Mouse (Mus musculus) midbrain, embryonic 13.5 days (tissue): ENCODE data around the gene Bcr. TPM values are rescaled to one million over a fixed set of nuclear protein-coding genes. Genes with fewer than 3 reads are reported as not detected.

ENCODE experiments used
- ATAC-seq: fragments of 200-750 bp; cut with Nextera tagmentation; 2 replicates; pipeline ENCODE4 v1.8.0; 2017; ENCODE audit warnings: mild to moderate bottlenecking, moderate TSS enrichment, moderate library complexity
- H3K27ac ChIP-seq: fragments of 300-500 bp; sonication (generic); 2 replicates; pipeline ENCODE4 v1.5.1; 2015; ENCODE audit warnings: inconsistent platforms, mild to moderate bottlenecking, moderate library complexity
- H3K27me3 ChIP-seq: fragments of 300-500 bp; sonication (generic); 2 replicates; pipeline ENCODE4 v1.6.1; 2015; ENCODE audit warnings: mild to moderate bottlenecking, inconsistent platforms
- H3K36me3 ChIP-seq: fragments of 300-500 bp; sonication (generic); 2 replicates; pipeline ENCODE4 v1.6.1; 2015; ENCODE audit warnings: mild to moderate bottlenecking, inconsistent platforms
- H3K4me1 ChIP-seq: fragments of 300-500 bp; sonication (generic); replicated peaks from 2 replicates; pipeline ENCODE4 v1.6.1; 2015; ENCODE audit warnings: inconsistent platforms
- H3K4me2 ChIP-seq: fragments of 300-500 bp; sonication (generic); replicated peaks from 2 replicates; pipeline ENCODE4 v1.6.1; 2015; ENCODE audit warnings: moderate library complexity, mild to moderate bottlenecking, inconsistent platforms
- H3K4me3 ChIP-seq: fragments of 300-500 bp; sonication (generic); replicated peaks from 2 replicates; pipeline ENCODE4 v1.5.1; 2015; ENCODE audit warnings: mild to moderate bottlenecking, inconsistent platforms
- H3K9ac ChIP-seq: fragments of 300-500 bp; sonication (generic); replicated peaks from 2 replicates; pipeline ENCODE4 v1.6.1; 2015; ENCODE audit warnings: mild to moderate bottlenecking, inconsistent platforms
- H3K9me3 ChIP-seq: fragments of 300-500 bp; sonication (generic); 2 replicates; pipeline ENCODE4 v1.6.1; 2016; ENCODE audit warnings: mild to moderate bottlenecking, inconsistent platforms
- WGBS: fragments of 180-500 bp; shearing (Covaris S2); methylation state at CpG from one replicate; pipeline ENCODE4 v1.1.7; 2015; 5-methylcytosine and 5-hydroxymethylcytosine counted together
- polyA plus RNA-seq: library from polyadenylated mRNA; unstranded; fragments of >200 nt; fragmentation: Nextera tagmentation; extraction: Ambion mirVana; gene quantifications from 2 replicates; pipeline ENCODE4 v1.2.1, GENCODE M21; 2015

Bcr gene
- polyA plus RNA-seq, 1 experiment from 2014 or later, result 17.3 TPM

DNA sequence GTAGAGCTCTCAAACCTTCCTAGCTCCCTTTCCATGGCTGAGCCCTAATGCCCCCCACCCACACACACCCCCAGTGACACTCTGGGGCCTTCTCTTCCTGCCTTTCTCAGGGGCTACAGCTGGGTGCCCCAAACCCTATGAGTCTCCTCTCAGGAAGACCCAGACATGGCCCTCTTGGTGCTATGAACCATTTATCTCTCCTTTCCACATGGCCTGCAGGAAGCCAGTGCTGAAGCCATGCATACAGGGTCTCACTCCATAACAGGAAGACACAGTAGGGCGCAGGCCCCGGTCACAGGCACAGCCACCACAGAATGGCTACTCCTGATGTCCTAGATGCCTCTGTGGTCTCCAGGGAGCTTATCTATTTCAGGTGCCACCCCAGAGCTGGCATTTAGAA is 43.1 kb downstream of the Bcr start:
- Histone ChIP-seq H3K27ac (no peak overlapping the region), H3K36me3 (no peaks in the 10 kb centered on the region), H3K27me3 (no peaks in the 10 kb centered on the region), H3K9ac (no peak overlapping the region), H3K4me2 (no peak overlapping the region), H3K9me3 (no peaks in the 10 kb centered on the region), H3K4me1 (peaks cover 64% of the 10 kb centered on the region), H3K4me3 (no peak overlapping the region)
- no peak for ATAC-seq
- 91% methylated on average over 2 of the region's 2 CpGs for WGBS

DNA sequence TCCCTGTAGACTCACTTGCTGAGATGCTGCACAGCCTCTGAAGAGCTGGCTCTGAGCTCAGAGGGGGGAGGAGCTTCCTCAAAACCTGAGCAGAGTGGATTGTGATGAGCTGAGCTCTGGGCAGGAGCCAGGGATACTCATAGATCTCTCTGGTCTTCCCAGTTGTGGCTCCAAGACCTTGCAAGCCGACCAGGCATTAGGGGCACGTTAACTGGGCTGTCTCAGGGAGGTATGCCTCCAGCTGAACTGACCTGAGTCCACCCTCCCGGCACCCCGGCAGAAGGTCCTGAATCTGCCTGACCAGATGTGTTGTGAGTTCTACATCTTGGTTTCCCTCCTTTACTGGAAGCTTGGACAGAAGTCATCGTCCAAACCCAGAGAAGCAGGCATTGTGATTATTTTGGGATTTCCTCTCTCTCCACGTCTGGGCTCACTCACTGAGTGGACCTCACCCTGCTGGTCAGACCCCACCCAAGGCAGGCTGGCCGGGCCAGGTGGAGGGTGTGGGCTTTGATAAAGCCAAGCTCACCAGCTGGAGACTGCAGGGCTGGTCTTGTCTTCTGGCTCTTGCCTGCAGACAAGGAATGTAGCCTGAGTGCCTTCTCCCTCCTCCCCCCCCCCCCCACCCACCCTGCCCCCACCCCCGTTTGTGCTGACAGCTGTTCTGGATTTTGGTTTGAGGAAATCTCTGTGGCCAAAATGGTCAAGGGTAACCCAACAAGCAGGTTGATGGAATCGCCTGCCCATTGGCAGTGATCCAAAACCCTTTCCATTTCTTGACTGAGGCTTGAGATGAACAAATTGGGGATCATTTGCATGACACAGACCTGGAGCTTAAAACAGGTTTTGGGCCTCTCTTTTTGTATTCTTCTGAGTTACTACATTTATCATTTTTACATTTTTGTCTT is 44.1 kb downstream of the Bcr start:
- 63% methylated on average over 9 of the region's 9 CpGs for WGBS
- H3K4me3 ChIP-seq, result no peak overlapping the region
- H3K4me1 ChIP-seq, result peaks cover 57% of the 10 kb centered on the region
- no peak overlapping the region for H3K4me2 ChIP-seq
- no peak overlapping the region for H3K27ac ChIP-seq
- H3K27me3 ChIP-seq, result no peaks in the 10 kb centered on the region
- no peaks in the 10 kb centered on the region for H3K9me3 ChIP-seq
- H3K36me3 ChIP-seq, result no peaks in the 10 kb centered on the region
- no peak for ATAC-seq
- H3K9ac ChIP-seq, result no peak overlapping the region

- Histone ChIP-seq H3K4me1 (peaks cover 54% of the 10 kb centered on the region), H3K27me3 (no peaks in the 10 kb centered on the region), H3K36me3 (no peaks in the 10 kb centered on the region), H3K9me3 (no peaks in the 10 kb centered on the region), H3K4me2 (no peak overlapping the region), H3K4me3 (no peak overlapping the region), H3K9ac (no peak overlapping the region), H3K27ac (no peak overlapping the region)
- no peak; the same call in 1 of the 2 replicates for ATAC-seq
- WGBS, result 81% methylated on average over 4 of the region's 4 CpGs
These were observed 44.7 kb downstream of the Bcr start for GRCm38 (mm10) chr10:75105099-75105461.

DNA sequence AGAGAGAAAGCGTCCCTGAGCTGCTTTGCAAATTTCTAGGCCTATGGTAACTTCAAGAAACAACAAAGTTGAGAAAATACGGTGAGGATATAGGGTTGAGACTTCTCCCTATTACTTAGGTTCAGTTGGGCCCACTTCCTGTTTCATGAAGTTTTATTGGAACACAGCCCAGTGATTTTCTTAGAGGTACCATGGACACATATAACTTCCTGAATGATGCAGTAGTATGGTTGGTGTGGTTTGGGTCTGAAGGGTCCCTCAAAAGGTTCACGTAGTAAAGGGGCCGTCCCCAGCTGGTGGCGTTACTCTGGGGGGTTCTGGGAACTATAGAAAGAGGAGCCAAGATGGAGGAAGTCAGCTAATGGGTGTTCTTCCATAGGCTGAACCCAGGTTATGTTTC is 45.3 kb downstream of the Bcr start:
- Histone ChIP-seq H3K9me3 (no peaks in the 10 kb centered on the region), H3K4me2 (no peak overlapping the region), H3K36me3 (no peaks in the 10 kb centered on the region), H3K27me3 (no peaks in the 10 kb centered on the region), H3K4me1 (peaks cover 48% of the 10 kb centered on the region), H3K4me3 (no peak overlapping the region), H3K27ac (no peak overlapping the region), H3K9ac (no peak overlapping the region)
- WGBS, result 94% methylated on average over 5 of the region's 5 CpGs
- ATAC-seq, result no peak

DNA sequence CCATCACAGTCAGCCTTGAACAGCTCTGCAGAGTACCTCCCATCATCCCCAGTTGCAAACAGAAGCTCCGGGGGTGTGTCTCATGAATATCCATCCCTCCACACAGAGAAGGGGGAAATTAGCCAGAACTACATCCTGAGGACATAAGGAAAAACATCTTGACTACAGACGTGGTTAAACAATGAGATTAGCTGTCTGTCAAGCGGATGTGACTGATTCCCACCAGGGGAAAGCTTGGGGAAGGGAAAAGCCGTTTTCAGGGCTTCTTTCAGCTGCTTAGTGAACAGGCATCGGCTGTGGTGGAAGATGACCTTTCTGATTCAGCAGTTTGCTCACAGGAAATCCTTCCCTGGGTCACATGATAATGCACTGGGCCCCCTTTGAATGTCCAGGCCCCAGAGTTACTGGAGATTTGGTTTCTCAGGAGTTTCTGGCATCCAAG is 46.6 kb downstream of the Bcr start:
- Histone ChIP-seq H3K4me3 (no peak overlapping the region), H3K27me3 (no peaks in the 10 kb centered on the region), H3K9ac (peak overlapping the region; percentile 28; the same call in 1 of the 2 replicates), H3K36me3 (no peaks in the 10 kb centered on the region), H3K27ac (peak overlapping the region; percentile 73), H3K4me1 (peaks cover 44% of the 10 kb centered on the region), H3K9me3 (no peaks in the 10 kb centered on the region), H3K4me2 (no peak overlapping the region)
- WGBS, result 10% methylated on average over 5 of the region's 5 CpGs
- ATAC-seq, result 0 out of 2 replicates have a peak, but pooled peaks have one; percentile 19

GRCm38 (mm10) chr10:75108092-75108491 is 47.7 kb downstream of the Bcr start:
- WGBS, result 70% methylated on average over 3 of the region's 3 CpGs
- no peak for ATAC-seq

DNA sequence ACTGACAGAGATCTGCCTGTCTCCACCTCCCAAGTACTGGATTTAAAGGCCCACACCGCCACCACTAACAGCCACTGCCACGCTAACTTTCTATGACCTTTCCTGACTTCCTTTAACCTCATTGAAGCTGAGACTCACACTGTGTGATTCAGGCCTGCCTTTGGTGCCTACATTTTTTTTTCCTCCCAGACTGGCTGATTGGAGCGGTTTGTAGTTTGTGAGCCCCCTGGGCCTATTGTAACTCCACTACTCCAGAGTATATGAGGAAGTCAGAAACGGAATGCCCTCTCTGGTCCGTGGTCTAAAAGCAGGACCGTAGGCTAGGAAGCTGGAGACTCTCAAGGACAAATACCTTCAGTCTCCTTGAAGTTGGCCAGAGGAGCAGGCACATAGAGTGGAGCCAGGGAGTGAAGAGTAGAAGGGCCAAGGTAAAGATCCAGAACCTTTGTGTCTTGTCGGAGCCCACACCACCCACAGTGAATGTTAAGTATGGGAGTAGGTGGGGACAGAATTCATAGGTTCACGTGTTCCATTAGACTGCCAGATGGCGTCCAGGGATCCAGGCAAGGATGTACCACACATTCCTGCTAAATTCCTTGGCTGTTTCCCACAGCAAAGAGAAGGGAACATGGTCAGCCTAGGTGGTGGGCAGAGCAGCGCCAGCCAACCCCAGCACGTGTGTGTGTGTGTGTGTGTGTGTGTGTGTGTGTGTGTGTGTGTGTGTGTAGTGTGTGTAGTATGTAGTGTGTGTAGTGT is 51.2 kb downstream of the Bcr start:
- no peak for ATAC-seq
- Histone ChIP-seq H3K27me3 (no peaks in the 10 kb centered on the region), H3K4me3 (no peak overlapping the region), H3K9me3 (no peaks in the 10 kb centered on the region), H3K4me1 (peaks cover 26% of the 10 kb centered on the region), H3K27ac (no peak overlapping the region), H3K4me2 (no peak overlapping the region), H3K36me3 (no peaks in the 10 kb centered on the region), H3K9ac (no peak overlapping the region)
- whole genome bisulfite sequencing, result 90% methylated on average over 11 of the region's 11 CpGs

More at GRCm38 (mm10) chr10:75108092-75108491, 47.7 kb downstream of the Bcr start:
- no peak overlapping the region for H3K4me2 ChIP-seq
- no peaks in the 10 kb centered on the region for H3K36me3 ChIP-seq
- H3K4me3 ChIP-seq, result no peak overlapping the region
- H3K9ac ChIP-seq, result no peak overlapping the region
- peaks cover 51% of the 10 kb centered on the region for H3K4me1 ChIP-seq
- no peaks in the 10 kb centered on the region for H3K27me3 ChIP-seq
- no peak overlapping the region for H3K27ac ChIP-seq
- no peaks in the 10 kb centered on the region for H3K9me3 ChIP-seq

DNA sequence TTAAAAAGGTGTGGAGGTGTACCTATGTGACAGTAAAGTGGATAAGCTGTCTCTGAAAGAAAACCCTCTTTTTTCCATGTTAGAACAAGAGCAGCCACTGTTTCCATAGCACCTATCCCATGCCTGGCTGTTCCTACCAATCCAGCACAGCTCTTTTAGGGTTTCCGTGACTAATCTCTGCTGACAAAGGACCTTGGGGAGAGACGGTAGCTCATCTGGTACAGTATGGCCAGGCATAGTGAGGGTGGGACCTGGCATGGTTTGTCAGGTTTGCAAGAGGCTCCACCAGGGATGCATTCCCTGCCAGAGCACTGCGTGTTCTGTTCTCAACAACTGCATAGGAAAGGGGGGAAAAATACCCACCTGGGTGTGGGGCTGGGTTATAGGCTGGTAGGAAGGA is 52.0 kb downstream of the Bcr start:
- Histone ChIP-seq H3K27ac (no peak overlapping the region; the same call in 1 of the 2 replicates), H3K4me1 (peaks cover 18% of the 10 kb centered on the region), H3K36me3 (no peaks in the 10 kb centered on the region), H3K9ac (no peak overlapping the region), H3K4me2 (no peak overlapping the region), H3K4me3 (no peak overlapping the region), H3K27me3 (no peaks in the 10 kb centered on the region), H3K9me3 (no peaks in the 10 kb centered on the region)
- 63% methylated on average over 3 of the region's 3 CpGs for WGBS
- peak; percentile 35; the same call in 1 of the 2 replicates for ATAC-seq

GRCm38 (mm10) chr10:75113620-75114019 is 53.2 kb downstream of the Bcr start:
- Histone ChIP-seq H3K4me1 (peaks cover 20% of the 10 kb centered on the region), H3K4me3 (no peak overlapping the region), H3K9ac (no peak overlapping the region), H3K4me2 (no peak overlapping the region), H3K9me3 (no peaks in the 10 kb centered on the region), H3K27ac (no peak overlapping the region), H3K36me3 (no peaks in the 10 kb centered on the region), H3K27me3 (no peaks in the 10 kb centered on the region)
- WGBS, result 83% methylated on average over 9 of the region's 9 CpGs
- no peak for ATAC-seq

GRCm38 (mm10) chr10:75115240-75115639 is 54.8 kb downstream of the Bcr start:
- no peaks in the 10 kb centered on the region for H3K27me3 ChIP-seq
- peaks cover 20% of the 10 kb centered on the region for H3K4me1 ChIP-seq
- WGBS, result 87% methylated on average over 5 of the region's 5 CpGs
- H3K27ac ChIP-seq, result no peak overlapping the region
- H3K9ac ChIP-seq, result no peak overlapping the region
- no peaks in the 10 kb centered on the region for H3K9me3 ChIP-seq
- no peak overlapping the region for H3K4me3 ChIP-seq
- H3K36me3 ChIP-seq, result no peaks in the 10 kb centered on the region
- ATAC-seq, result no peak
- H3K4me2 ChIP-seq, result no peak overlapping the region

DNA sequence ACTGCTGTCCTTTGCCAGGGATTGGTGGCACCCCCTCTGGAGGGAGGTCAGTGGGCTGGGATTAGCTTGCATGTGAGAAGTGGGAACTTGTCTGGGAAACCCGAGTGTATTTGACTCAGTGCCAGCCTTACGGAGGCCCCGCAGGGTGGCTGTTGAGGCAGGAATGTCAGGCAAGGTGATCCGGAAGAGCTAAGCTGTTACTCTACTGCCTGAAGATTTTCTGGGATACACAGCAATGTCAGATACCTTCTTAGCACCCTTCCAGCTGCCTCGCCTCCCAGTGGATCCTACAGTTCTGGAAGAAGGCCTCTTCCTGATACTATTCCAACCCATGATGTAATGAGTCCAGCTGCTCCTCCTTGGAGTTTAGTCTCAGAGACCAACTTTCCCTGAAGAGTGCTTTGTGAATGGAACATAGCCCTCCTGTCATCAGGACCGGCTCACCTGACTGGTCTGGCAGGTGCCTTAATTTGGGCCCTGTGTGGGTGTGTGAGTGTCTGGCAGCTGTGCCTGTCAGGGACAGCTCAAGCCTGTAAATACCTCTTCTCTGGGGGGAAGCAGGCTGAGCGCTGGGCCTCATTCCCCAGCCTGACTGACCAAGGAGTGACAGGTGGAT is 56.6 kb downstream of the Bcr start:
- H3K27me3 ChIP-seq, result no peaks in the 10 kb centered on the region
- 80% methylated on average over 7 of the region's 7 CpGs for WGBS
- peaks cover 32% of the 10 kb centered on the region for H3K4me1 ChIP-seq
- H3K4me2 ChIP-seq, result no peak overlapping the region
- H3K27ac ChIP-seq, result no peak overlapping the region
- no peaks in the 10 kb centered on the region for H3K9me3 ChIP-seq
- no peak for ATAC-seq
- no peak overlapping the region for H3K9ac ChIP-seq
- H3K4me3 ChIP-seq, result no peak overlapping the region
- no peaks in the 10 kb centered on the region for H3K36me3 ChIP-seq

- no peak overlapping the region for H3K4me3 ChIP-seq
- no peaks in the 10 kb centered on the region for H3K9me3 ChIP-seq
- H3K4me2 ChIP-seq, result no peak overlapping the region
- no peaks in the 10 kb centered on the region for H3K36me3 ChIP-seq
- 84% methylated on average over 6 of the region's 6 CpGs for WGBS
- no peak for ATAC-seq
- no peak overlapping the region for H3K9ac ChIP-seq
- H3K27ac ChIP-seq, result no peak overlapping the region
- H3K27me3 ChIP-seq, result no peaks in the 10 kb centered on the region
- H3K4me1 ChIP-seq, result peaks cover 22% of the 10 kb centered on the region
These were observed 58.1 kb downstream of the Bcr start for GRCm38 (mm10) chr10:75118444-75118843.
